In genomic region chr6:31188066-31188465, GRCm38 (mm10) we compare ENCODE assay signal across 30 mouse cellular contexts.
DNase-seq lines count a peak whose midpoint lies in the region; ATAC-seq and TF ChIP-seq lines count a peak whose summit lies in the region.
"Had no signal": no experiment of that assay in that cellular context is flagged by ENCODE, and none has a peak within 500 bp of the region (broad histone marks: within the 10 kb centered on the region; RNA-seq: fewer than 3 reads in every experiment).

No protein-coding gene starts in this region.

- H3K9me3 ChIP-seq in liver, embryonic 12.5 days (replicated peaks), result no peaks in the 10 kb centered on the region
- H3K9me3 ChIP-seq: embryonic facial prominence, embryonic 10.5 days; embryonic facial prominence, embryonic 15.5 days; forebrain, embryonic 12.5 days; hindbrain, embryonic 12.5 days; kidney, embryonic 15.5 days; midbrain, embryonic 15.5 days; neural tube, embryonic 15.5 days had no signal

- no peaks in the 10 kb centered on the region for H3K36me3 ChIP-seq in liver, embryonic 12.5 days
- H3K36me3 ChIP-seq: embryonic facial prominence, embryonic 10.5 days; embryonic facial prominence, embryonic 15.5 days; forebrain, embryonic 12.5 days; hindbrain, embryonic 12.5 days; kidney, embryonic 15.5 days; midbrain, embryonic 15.5 days; neural tube, embryonic 15.5 days had no signal

- no peak overlapping the region for H3K9ac ChIP-seq in liver, embryonic 12.5 days
- H3K9ac ChIP-seq: embryonic facial prominence, embryonic 15.5 days; forebrain, embryonic 12.5 days; forebrain, postnatal 0 days; hindbrain, embryonic 12.5 days; kidney, embryonic 15.5 days; midbrain, embryonic 15.5 days; neural tube, embryonic 15.5 days had no signal

- H3K27me3 ChIP-seq in liver, embryonic 12.5 days (replicated peaks), result no peaks in the 10 kb centered on the region
- H3K27me3 ChIP-seq: embryonic facial prominence, embryonic 15.5 days; forebrain, embryonic 12.5 days; hindbrain, embryonic 12.5 days; kidney, embryonic 15.5 days; midbrain, embryonic 15.5 days; neural tube, embryonic 15.5 days; Patski had no signal

- 59% methylated on average over 1 of the region's 1 CpGs for WGBS in liver, embryonic 12.5 days (ENCODE audit: insufficient replicate concordance)

- no peak overlapping the region for H3K4me2 ChIP-seq in liver, embryonic 12.5 days
- H3K4me2 ChIP-seq: embryonic facial prominence, embryonic 15.5 days; forebrain, embryonic 12.5 days; heart, embryonic 11.5 days; hindbrain, embryonic 12.5 days; kidney, embryonic 15.5 days; midbrain, embryonic 15.5 days; neural tube, embryonic 15.5 days had no signal

- DNase-seq in layer of hippocampus, adult 2 months (ENCODE audit: low spot score in 2 of 2), result no peak
- DNase-seq in layer of hippocampus, postnatal 25 days (ENCODE audit: extremely low spot score in 1 of 2, low spot score in 1 of 2), result no peak
- DNase-seq in 416B (ENCODE audit: low read depth), result peak; percentile 49
- peak; percentile 51 for DNase-seq in CD4-positive, CD25-positive, alpha-beta regulatory T cell, adult 2 months (ENCODE audit: low read depth, low spot score)
- peak; percentile 60 for DNase-seq in induced T-regulatory cell, adult 2 months (ENCODE audit: low read depth)
- no peak for DNase-seq in spleen, postnatal 36 days (ENCODE audit: low spot score in 2 of 2)
- DNase-seq: adrenal gland, postnatal 14 days; cerebellum, adult 11-12 months; cerebellum, postnatal 10 days; forebrain, postnatal 0 days; gastrocnemius, postnatal 14 days; heart, postnatal 36 days; kidney, postnatal 25 days; liver; lung, postnatal 4 days; retina, postnatal 1 day; right cerebral cortex, postnatal 25 days had no signal

- H3K27ac ChIP-seq in layer of hippocampus, adult 2 months, result peak overlapping the region; percentile 58; the same call in 1 of the 2 replicates
- H3K27ac ChIP-seq in liver, embryonic 12.5 days, result no peak overlapping the region
- H3K27ac ChIP-seq: embryonic facial prominence, embryonic 10.5 days; embryonic facial prominence, embryonic 15.5 days; forebrain, embryonic 12.5 days; hindbrain, embryonic 12.5 days; hindbrain, postnatal 0 days; kidney, embryonic 15.5 days; midbrain, embryonic 15.5 days; neural tube, embryonic 15.5 days; stomach, postnatal 0 days had no signal

- TF ChIP-seq CTCF in layer of hippocampus, adult 2 months (conservative IDR thresholded peaks at IDR 0.05), result no peak

- H3K4me3 ChIP-seq in layer of hippocampus, adult 2 months, result no peak overlapping the region; the same call in 1 of the 2 replicates
- no peak overlapping the region for H3K4me3 ChIP-seq in liver, embryonic 12.5 days
- H3K4me3 ChIP-seq: embryonic facial prominence, embryonic 10.5 days; embryonic facial prominence, embryonic 15.5 days; forebrain, embryonic 12.5 days; hindbrain, embryonic 12.5 days; kidney, embryonic 15.5 days; midbrain, embryonic 15.5 days; neural tube, embryonic 15.5 days had no signal

- H3K4me1 ChIP-seq in liver, embryonic 12.5 days, result peaks cover 8% of the 10 kb centered on the region
- H3K4me1 ChIP-seq: embryonic facial prominence, embryonic 15.5 days; forebrain, embryonic 12.5 days; hindbrain, embryonic 12.5 days; midbrain, embryonic 15.5 days; neural tube, embryonic 15.5 days had no signal

- ATAC-seq in liver, embryonic 12.5 days, result no peak
- ATAC-seq: forebrain, postnatal 0 days; hindbrain, postnatal 0 days; intestine, postnatal 0 days; Patski had no signal

Comparison
In these comparisons a context has a peak if more than half of its experiments do, and no peak if none do; other contexts are left out.
1. DNase-seq: peak in 416B (single experiment), CD4-positive, CD25-positive, alpha-beta regulatory T cell, adult 2 months (single experiment) and induced T-regulatory cell, adult 2 months (single experiment); none in layer of hippocampus, adult 2 months (0 of 2), layer of hippocampus, postnatal 25 days (0 of 2) and spleen, postnatal 36 days (0 of 2).